Mouse (Mus musculus) liver, adult 2 months (tissue): ENCODE results near the gene Brf1.

Source experiments
- CTCF ChIP-seq: fragments of 200-500 bp; IDR thresholded peaks from 2 replicates; pipeline ENCODE4 v1.5.1; 2011; ENCODE audit warnings: low read depth, low read length, control low read depth
- POLR2A ChIP-seq: fragments of 200-500 bp; IDR thresholded peaks from 2 replicates; pipeline ENCODE4 v1.6.1; 2011; ENCODE audit warnings: low read length, control low read depth; ENCODE audit not compliant: insufficient read depth; ENCODE audit errors: extremely low read depth

DNA sequence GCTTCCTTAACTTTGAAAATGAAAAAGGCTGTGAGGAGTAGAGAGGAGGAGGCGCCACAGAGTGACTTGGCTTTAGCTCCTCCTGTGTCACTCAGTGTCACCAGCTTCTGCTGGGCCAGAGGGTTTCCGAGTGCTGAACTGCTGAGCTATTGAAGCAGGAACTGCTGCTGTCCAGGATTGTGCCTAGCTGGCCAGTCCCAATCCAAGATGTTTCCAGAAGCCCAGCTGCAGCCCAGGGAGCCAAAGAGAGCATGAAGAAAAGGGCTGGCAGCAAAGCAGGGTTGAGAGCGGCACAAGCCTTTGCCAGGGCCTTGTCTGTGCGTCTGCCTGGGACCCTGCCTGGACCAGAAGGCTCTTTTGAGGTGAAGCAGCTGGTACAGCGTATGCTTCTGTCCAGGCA, 47.6 kb upstream of the Brf1 start:
- TF ChIP-seq CTCF (no peak), POLR2A (no peak)
